Mouse (Mus musculus) G1E (cell line): Measurements from ENCODE around the gene Igfbp5. TPM values are rescaled to one million over a fixed set of nuclear protein-coding genes. Genes with fewer than 3 reads are reported as not detected.

Source experiments
- ATAC-seq: 2 replicates; pipeline ENCODE4 v1.8.0; 2016; ENCODE audit warnings: mild to moderate bottlenecking; ENCODE audit not compliant: insufficient number of reproducible peaks, poor library complexity, low FRiP score, severe bottlenecking; ENCODE audit errors: extremely low read depth
- DNase-seq: peaks from one replicate; pipeline ENCODE4 v3.0.0; 2012; ENCODE audit warnings: low spot score
- H3K27me3 ChIP-seq: 2 replicates; pipeline ENCODE4 v1.6.1; 2012; ENCODE audit warnings: mild to moderate bottlenecking, low read length, inconsistent platforms; ENCODE audit not compliant: insufficient read depth
- H3K36me3 ChIP-seq: replicated peaks from 2 replicates; pipeline ENCODE3; 2012; ENCODE audit warnings: mild to moderate bottlenecking, inconsistent platforms
- H3K4me1 ChIP-seq: 2 replicates; pipeline ENCODE4 v1.6.1; 2012; ENCODE audit warnings: low read depth, low read length, inconsistent platforms, mixed read lengths; ENCODE audit not compliant: insufficient read depth
- H3K4me3 ChIP-seq: 2 replicates; pipeline ENCODE4 v1.5.1; 2012; ENCODE audit warnings: low read depth, mild to moderate bottlenecking, inconsistent platforms, low read length, moderate library complexity, mixed read lengths
- H3K9me3 ChIP-seq: replicated peaks from 2 replicates; pipeline ENCODE4 v1.6.1; 2012; ENCODE audit warnings: inconsistent platforms
- CTCF ChIP-seq: IDR thresholded peaks from 2 replicates; pipeline ENCODE4 v1.5.1; 2012; ENCODE audit warnings: low read depth, low read length, inconsistent platforms, mixed read lengths
- GATA1 ChIP-seq: IDR thresholded peaks from 2 replicates; pipeline ENCODE4 v1.6.1; 2012; ENCODE audit warnings: borderline replicate concordance, low read length, inconsistent platforms, mixed read lengths
- GATA2 ChIP-seq: IDR thresholded peaks from 2 replicates; pipeline ENCODE4 v1.6.1; 2012; ENCODE audit warnings: low read depth, low read length, inconsistent platforms, borderline replicate concordance
- POLR2AphosphoS5 ChIP-seq: IDR thresholded peaks from 2 replicates; pipeline ENCODE4 v1.6.1; 2012; ENCODE audit warnings: low read depth, low read length, inconsistent platforms; ENCODE audit not compliant: insufficient replicate concordance
- TAL1 ChIP-seq: conservative IDR thresholded peaks from 2 replicates; pipeline ENCODE4 v1.6.1; 2012; ENCODE audit warnings: low read depth, low read length, inconsistent platforms, mixed read lengths
- polyA plus RNA-seq: library from polyadenylated mRNA; stranded (reverse); fragments of >175 nt; gene quantifications from 2 replicates; pipeline ENCODE4 v1.2.3, GENCODE M21; 2012
- total RNA-seq, 2 experiments: library from RNA; stranded (forward) in 1 of 2; stranded (reverse) in 1 of 2; fragments of 200-1000 nt in 1 of 2; fragments of >200 nt in 1 of 2; fragmentation: Nextera tagmentation in 1 of 2; gene quantifications; 2 replicates each; pipeline ENCODE4 v1.2.3; 2014 to 2017

Igfbp5 gene
- total and polyA plus RNA-seq, 3 experiments = 0.01 to 0.11 TPM; not detected in 1

GRCm38 (mm10) chr1:72825921-72826320 lies 48.8 kb downstream of the Igfbp5 start:
- TF ChIP-seq CTCF (no peak), POLR2AphosphoS5 (no peak), GATA1 (no peak), GATA2 (no peak), TAL1 (no peak)
- ATAC-seq = no peak
- H3K9me3 ChIP-seq = no peaks in the 10 kb centered on the region
- DNase-seq = no peak
- no peaks in the 10 kb centered on the region for H3K4me1 ChIP-seq
- H3K4me3 ChIP-seq = no peak overlapping the region
- H3K27me3 ChIP-seq = peaks cover 40% of the 10 kb centered on the region
- H3K36me3 ChIP-seq = no peaks in the 10 kb centered on the region

GRCm38 (mm10) chr1:72825286-72825685 lies 49.4 kb downstream of the Igfbp5 start:
- no peaks in the 10 kb centered on the region for H3K9me3 ChIP-seq
- no peak for TF ChIP-seq POLR2AphosphoS5
- TF ChIP-seq GATA1 = no peak
- TF ChIP-seq TAL1 = no peak
- TF ChIP-seq GATA2 = no peak
- TF ChIP-seq CTCF = no peak
- no peaks in the 10 kb centered on the region for H3K36me3 ChIP-seq
- ATAC-seq (no peak), DNase-seq (no peak)
- no peak overlapping the region for H3K4me3 ChIP-seq
- no peaks in the 10 kb centered on the region for H3K4me1 ChIP-seq
- peaks cover 40% of the 10 kb centered on the region for H3K27me3 ChIP-seq

GRCm38 (mm10) chr1:72824707-72825101 lies 50.0 kb downstream of the Igfbp5 start:
- no peak for TF ChIP-seq POLR2AphosphoS5
- no peak for TF ChIP-seq GATA2
- no peak for TF ChIP-seq GATA1
- TF ChIP-seq TAL1 = no peak
- no peak for TF ChIP-seq CTCF
- ATAC-seq = no peak
- Histone ChIP-seq H3K4me1 (no peaks in the 10 kb centered on the region), H3K36me3 (no peaks in the 10 kb centered on the region), H3K27me3 (peaks cover 40% of the 10 kb centered on the region), H3K4me3 (no peak overlapping the region), H3K9me3 (no peaks in the 10 kb centered on the region)
- DNase-seq = no peak

GRCm38 (mm10) chr1:72823751-72824706 lies 50.7 kb downstream of the Igfbp5 start, which contains the start of gene Igfbp2:
Gene Igfbp2, plus strand, starts transcription at chr1:72824503.
- peaks cover 40% of the 10 kb centered on the region for H3K27me3 ChIP-seq
- no peak within 1 kb of the TSS for H3K4me3 ChIP-seq
- no peaks in the 10 kb centered on the region for H3K36me3 ChIP-seq
- no peaks in the 10 kb centered on the region for H3K4me1 ChIP-seq
- no peaks in the 10 kb centered on the region for H3K9me3 ChIP-seq
- DNase-seq (no peak), ATAC-seq (no peak)
- TF ChIP-seq POLR2AphosphoS5 (no peak), GATA1 (no peak), GATA2 (no peak), TAL1 (no peak), CTCF (no peak)

- H3K36me3 ChIP-seq = no peaks in the 10 kb centered on the region
- no peaks in the 10 kb centered on the region for H3K4me1 ChIP-seq
- no peak overlapping the region for H3K4me3 ChIP-seq
- no peaks in the 10 kb centered on the region for H3K9me3 ChIP-seq
- H3K27me3 ChIP-seq = peaks cover 36% of the 10 kb centered on the region
- DNase-seq (no peak), ATAC-seq (no peak)
- TF ChIP-seq GATA2 (no peak), POLR2AphosphoS5 (no peak), TAL1 (no peak), CTCF (no peak), GATA1 (no peak)
Measured at GRCm38 (mm10) chr1:72822893-72823292, 51.8 kb downstream of the Igfbp5 start.

GRCm38 (mm10) chr1:72819995-72820394 lies 54.7 kb downstream of the Igfbp5 start:
- ATAC-seq (no peak), DNase-seq (no peak)
- H3K36me3 ChIP-seq = no peaks in the 10 kb centered on the region
- no peaks in the 10 kb centered on the region for H3K9me3 ChIP-seq
- H3K4me3 ChIP-seq = no peak overlapping the region
- H3K4me1 ChIP-seq = no peaks in the 10 kb centered on the region
- TF ChIP-seq CTCF = no peak
- TF ChIP-seq TAL1 = no peak
- TF ChIP-seq GATA2 = no peak
- no peak for TF ChIP-seq POLR2AphosphoS5
- no peak for TF ChIP-seq GATA1
- H3K27me3 ChIP-seq = peaks cover 16% of the 10 kb centered on the region
